Mouse (Mus musculus) heart, adult 2 months (tissue): ENCODE data around the gene Wif1.

Experiments
- CTCF ChIP-seq: fragments of 200-600 bp; IDR thresholded peaks from 2 replicates; pipeline ENCODE4 v1.8.1; 2022; ENCODE audit warnings: antibody characterized with exemption, mild to moderate bottlenecking, moderate library complexity
- POLR2A ChIP-seq: fragments of 200-500 bp; IDR thresholded peaks from 2 replicates; pipeline ENCODE4 v1.6.1; 2011; ENCODE audit warnings: mild to moderate bottlenecking, low read depth, low read length, control low read depth; ENCODE audit not compliant: insufficient read depth

- TF ChIP-seq CTCF (no peak), POLR2A (no peak)
Measured at GRCm38 (mm10) chr10:121022951-121023350, 10.8 kb upstream of the Wif1 start.
